Mouse (Mus musculus) ES-E14 (cell line): Measurements from ENCODE around the gene Ccnb1.

Experiments used
- HCFC1 ChIP-seq: IDR thresholded peaks from 2 replicates; pipeline ENCODE4 v1.6.1; 2012; ENCODE audit warnings: low read length, inconsistent platforms, borderline replicate concordance; ENCODE audit not compliant: insufficient read depth
- MAFK ChIP-seq: IDR thresholded peaks from 2 replicates; pipeline ENCODE4 v1.6.1; 2014; ENCODE audit warnings: mild to moderate bottlenecking, low read depth, low read length, inconsistent platforms; ENCODE audit not compliant: insufficient read depth
- ZC3H11A ChIP-seq: IDR thresholded peaks from 2 replicates; pipeline ENCODE4 v1.6.1; 2012; ENCODE audit warnings: low read depth, mild to moderate bottlenecking, inconsistent platforms, low read length, borderline replicate concordance

GRCm38 (mm10) chr13:100775252-100776055 is 10.9 kb downstream of the Ccnb1 start, which contains the start of gene Cenph:
- TF ChIP-seq HCFC1 (0 out of 2 replicates have a peak, but pooled peaks have one; percentile 36), MAFK (0 out of 2 replicates have a peak, but pooled peaks have one; percentile 7), ZC3H11A (no peak)
